Mouse (Mus musculus): ENCODE data around the gene Abl1. TPM values are rescaled to one million over a fixed set of nuclear protein-coding genes. Genes with fewer than 3 reads are reported as not detected.

The Abl1 gene
- total RNA-seq, 2 experiments from 2014 or later = 42.2 to 48.3 TPM

- DNase-seq (ENCODE audit: low spot score in 2 of 2) = no peak
Measured at GRCm38 (mm10) chr2:31742134-31742533, 54.0 kb downstream of the Abl1 start.

- no peak for DNase-seq (ENCODE audit: low spot score in 2 of 2)
Measured at GRCm38 (mm10) chr2:31745741-31746243, 57.6 kb downstream of the Abl1 start.

GRCm38 (mm10) chr2:31746835-31747234 lies 58.7 kb downstream of the Abl1 start:
- DNase-seq (ENCODE audit: low spot score in 2 of 2) = no peak

- no peak for DNase-seq (ENCODE audit: low spot score in 2 of 2)
Measured at GRCm38 (mm10) chr2:31749046-31749709, 61.0 kb downstream of the Abl1 start.

GRCm38 (mm10) chr2:31750133-31750532 lies 62.0 kb downstream of the Abl1 start:
- DNase-seq (ENCODE audit: low spot score in 2 of 2) = no peak

- DNase-seq (ENCODE audit: low spot score in 2 of 2) = no peak
Measured at GRCm38 (mm10) chr2:31757472-31757871, 69.3 kb downstream of the Abl1 start.

GRCm38 (mm10) chr2:31758966-31759365 lies 70.8 kb downstream of the Abl1 start:
- no peak for DNase-seq (ENCODE audit: low spot score in 2 of 2)

GRCm38 (mm10) chr2:31759751-31760460 lies 71.7 kb downstream of the Abl1 start:
- peak; percentile 53 to 66 for DNase-seq (ENCODE audit: low spot score in 2 of 2)

- DNase-seq (ENCODE audit: low spot score in 2 of 2) = no peak
Measured at GRCm38 (mm10) chr2:31760486-31760885, 72.3 kb downstream of the Abl1 start.

- DNase-seq (ENCODE audit: low spot score in 2 of 2) = no peak
Measured at GRCm38 (mm10) chr2:31761115-31761531, 72.9 kb downstream of the Abl1 start.

GRCm38 (mm10) chr2:31761585-31761984 lies 73.4 kb downstream of the Abl1 start:
- DNase-seq (ENCODE audit: low spot score in 2 of 2) = no peak

- no peak for DNase-seq (ENCODE audit: low spot score in 2 of 2)
Measured at GRCm38 (mm10) chr2:31762155-31762554, 74.0 kb downstream of the Abl1 start.

- no peak for DNase-seq (ENCODE audit: low spot score in 2 of 2)
Measured at GRCm38 (mm10) chr2:31762853-31763252, 74.7 kb downstream of the Abl1 start.

GRCm38 (mm10) chr2:31763271-31763670 lies 75.1 kb downstream of the Abl1 start:
- no peak for DNase-seq (ENCODE audit: low spot score in 2 of 2)

- DNase-seq (ENCODE audit: low spot score in 2 of 2) = no peak
Measured at GRCm38 (mm10) chr2:31767104-31767503, 78.9 kb downstream of the Abl1 start.

GRCm38 (mm10) chr2:31767815-31768214 lies 79.6 kb downstream of the Abl1 start:
- DNase-seq (ENCODE audit: low spot score in 2 of 2) = no peak

GRCm38 (mm10) chr2:31769115-31769514 lies 80.9 kb downstream of the Abl1 start:
- no peak for DNase-seq (ENCODE audit: low spot score in 2 of 2)

- DNase-seq (ENCODE audit: low spot score in 2 of 2) = no peak
Measured at GRCm38 (mm10) chr2:31769631-31770111, 81.5 kb downstream of the Abl1 start.

GRCm38 (mm10) chr2:31770781-31771441 lies 82.7 kb downstream of the Abl1 start:
- DNase-seq (ENCODE audit: low spot score in 2 of 2) = no peak

- no peak for DNase-seq (ENCODE audit: low spot score in 2 of 2)
Measured at GRCm38 (mm10) chr2:31776479-31776878, 88.3 kb downstream of the Abl1 start.

- no peak for DNase-seq (ENCODE audit: low spot score in 2 of 2)
Measured at GRCm38 (mm10) chr2:31779258-31779657, 91.1 kb downstream of the Abl1 start.
